ENCODE assay signal across 12 mouse cellular contexts in the genomic region with DNA sequence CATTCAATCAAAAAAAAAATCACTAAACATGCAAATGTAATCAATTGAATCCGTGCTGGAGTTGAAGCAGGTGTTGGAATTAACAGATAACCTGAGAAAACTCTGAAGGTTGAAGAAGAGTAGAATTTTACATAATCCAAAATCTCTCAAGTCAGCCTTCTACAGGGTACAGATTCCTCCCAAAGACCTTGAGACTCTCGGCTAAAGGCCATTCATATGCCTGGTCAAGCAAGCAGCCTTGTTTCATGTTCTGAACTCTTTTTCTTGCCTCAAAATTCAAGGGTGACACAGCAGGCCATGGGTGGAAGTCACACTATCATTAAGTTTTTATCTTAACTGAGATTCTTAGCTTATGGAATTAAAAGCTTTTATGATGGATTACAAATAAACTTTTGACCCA.
"Had no signal": no experiment of that assay in that cellular context is flagged by ENCODE, and none has a peak within 500 bp of the region (broad histone marks: within the 10 kb centered on the region; RNA-seq: fewer than 3 reads in every experiment).

No protein-coding gene starts in this region.

- DNase-seq: layer of hippocampus, postnatal 36 days; liver, embryonic 13.5 days; lung, adult 2 months; lung, postnatal 14 days; lung, postnatal 4 days; midbrain, embryonic 14.5 days; thymus, adult 2 months; thymus, postnatal 14 days; thymus, postnatal 4 days had no signal

- H3K4me3 ChIP-seq: intestine, embryonic 15.5 days; left cerebral cortex, adult 2 months; liver, embryonic 13.5 days had no signal

- H3K4me1 ChIP-seq: intestine, embryonic 15.5 days; liver, embryonic 13.5 days had no signal

- H3K27me3 ChIP-seq: intestine, embryonic 15.5 days; liver, embryonic 13.5 days had no signal

- H3K27ac ChIP-seq: intestine, embryonic 15.5 days; kidney, postnatal 0 days; left cerebral cortex, adult 2 months; liver, embryonic 13.5 days had no signal

- H3K36me3 ChIP-seq: intestine, embryonic 15.5 days; liver, embryonic 13.5 days had no signal
